Mouse (Mus musculus): ENCODE results near the gene Tiam1. TPM values are rescaled to one million over a fixed set of nuclear protein-coding genes. Genes with fewer than 3 reads are reported as not detected.

The Tiam1 gene
- total RNA-seq, 2 experiments from 2014 or later = 106 to 116 TPM

GRCm38 (mm10) chr16:89948040-89948439, 195.5 kb downstream of the Tiam1 start:
- DNase-seq = no peak

DNA sequence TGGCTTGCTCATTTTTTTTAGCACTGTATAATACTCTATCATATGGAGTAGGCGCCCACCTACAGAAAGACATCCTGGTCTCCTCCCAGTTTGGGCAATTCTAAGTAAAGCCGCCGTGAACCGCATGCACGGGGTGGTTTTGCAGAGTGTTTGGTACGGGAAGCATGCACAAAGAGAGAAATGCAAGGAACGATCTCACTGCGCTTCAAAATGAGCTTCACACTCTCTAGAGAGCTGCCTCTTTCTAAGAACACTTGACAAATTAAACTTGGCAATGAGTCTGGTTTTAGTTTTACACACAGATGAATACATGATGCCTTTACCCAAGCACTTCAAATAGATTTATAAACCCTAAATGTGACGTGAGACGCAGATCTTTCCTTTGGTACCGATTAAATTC, 196.8 kb downstream of the Tiam1 start:
- DNase-seq = no peak

GRCm38 (mm10) chr16:89944604-89945283, 198.8 kb downstream of the Tiam1 start:
- DNase-seq = no peak

DNA sequence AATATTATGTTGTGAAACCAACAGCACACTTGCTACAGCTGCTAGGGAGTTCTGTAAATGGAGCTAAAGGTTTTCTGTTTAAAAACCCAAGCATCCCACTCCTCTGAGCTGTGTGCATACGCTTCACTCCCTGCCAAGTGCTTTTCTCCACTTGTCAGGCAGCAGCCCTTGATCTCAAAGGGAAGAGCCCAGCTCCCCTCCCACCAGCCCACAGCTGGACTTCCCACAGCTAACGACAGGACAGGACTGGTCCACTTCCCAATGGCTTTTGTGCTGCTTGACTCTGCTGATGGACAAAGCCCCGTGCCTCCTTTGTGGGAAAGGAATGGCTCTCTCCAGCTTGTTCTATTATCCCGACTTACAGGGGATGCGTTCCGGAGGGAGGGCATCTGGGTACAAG, 199.5 kb downstream of the Tiam1 start:
- no peak for DNase-seq

GRCm38 (mm10) chr16:89943267-89943971, 200.2 kb downstream of the Tiam1 start:
- DNase-seq = no peak

DNA sequence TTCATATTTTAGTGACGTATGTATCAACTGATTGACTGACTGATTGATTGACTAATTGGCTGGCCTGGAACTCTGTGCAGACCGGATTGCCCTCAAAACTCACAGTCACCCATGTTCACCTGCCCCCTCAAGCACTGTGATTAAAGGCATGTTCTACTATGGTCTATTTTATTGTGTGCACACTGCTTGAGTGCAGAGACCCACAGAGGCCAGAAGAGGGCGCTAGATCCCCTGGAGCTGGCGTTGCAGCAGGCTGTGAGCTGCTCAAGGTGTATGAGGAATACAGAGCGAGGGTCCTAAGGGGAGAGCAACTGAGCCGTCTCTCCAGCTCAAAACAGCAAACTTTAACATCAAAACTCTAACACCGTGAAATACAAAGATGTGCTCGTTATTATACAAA, 202.9 kb downstream of the Tiam1 start:
- no peak for DNase-seq

DNA sequence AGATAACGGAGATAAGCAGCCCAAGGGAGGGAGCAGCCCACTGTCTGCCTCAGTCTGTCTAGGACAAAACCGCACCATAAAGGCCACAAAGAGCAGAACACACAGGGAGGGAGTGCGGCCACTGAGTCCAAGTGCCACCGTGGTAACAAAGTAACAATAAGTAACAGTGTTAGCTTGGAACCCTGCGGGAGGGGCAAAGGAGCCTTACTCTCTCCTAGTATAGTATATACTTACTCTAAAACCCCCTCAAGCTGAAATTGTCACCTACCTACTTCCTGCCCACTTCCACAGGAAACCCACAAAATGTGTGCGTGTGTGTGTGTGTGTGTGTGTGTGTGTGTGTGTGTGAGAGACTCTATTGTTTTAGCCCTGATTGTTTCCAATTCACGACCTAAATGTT, 205.3 kb downstream of the Tiam1 start:
- DNase-seq = no peak

- no peak for DNase-seq
These were observed 207.0 kb downstream of the Tiam1 start for GRCm38 (mm10) chr16:89936571-89936970.

DNA sequence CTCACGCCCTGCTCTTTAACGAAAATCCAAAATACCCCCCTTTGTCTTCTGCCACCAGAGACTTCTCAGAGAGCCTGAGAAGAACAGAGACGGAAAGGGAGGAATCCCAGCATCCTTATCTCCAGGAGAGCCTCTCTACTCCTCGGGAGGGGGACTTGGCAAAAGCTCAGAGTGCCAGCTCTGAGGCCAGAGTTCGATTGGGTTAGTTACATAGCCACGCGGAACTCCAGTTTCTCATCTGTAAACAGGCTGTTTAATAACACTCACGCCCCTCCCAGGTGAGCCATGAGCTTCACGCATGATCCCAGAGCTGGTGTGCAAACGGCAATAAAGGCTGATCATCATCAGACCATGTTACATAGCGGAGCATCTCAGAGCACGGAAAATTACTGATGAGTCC, 208.2 kb downstream of the Tiam1 start:
- no peak for DNase-seq

DNA sequence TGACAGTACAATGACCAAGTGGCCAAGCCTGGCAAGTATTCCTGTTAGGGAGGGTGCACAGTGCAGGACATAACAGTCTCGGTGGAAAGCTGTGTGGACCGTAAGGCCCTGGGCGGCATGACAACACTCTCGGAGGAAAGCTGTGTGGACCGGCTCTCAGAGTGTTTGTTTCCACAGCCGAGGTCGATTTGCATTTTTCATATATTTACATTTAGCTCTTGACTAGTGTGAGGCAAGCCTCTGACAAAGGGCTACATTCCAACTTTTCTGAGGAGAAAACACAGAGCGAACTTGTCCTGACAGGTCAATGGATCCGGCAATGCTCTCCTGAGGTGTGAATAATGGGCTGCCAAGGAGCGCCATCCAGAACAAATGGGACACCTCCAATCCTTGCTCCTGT, 209.0 kb downstream of the Tiam1 start:
- no peak for DNase-seq

GRCm38 (mm10) chr16:89933976-89934375, 209.6 kb downstream of the Tiam1 start:
- no peak for DNase-seq

GRCm38 (mm10) chr16:89928611-89929010, 215.0 kb downstream of the Tiam1 start:
- DNase-seq = no peak

GRCm38 (mm10) chr16:89924249-89924890, 219.2 kb downstream of the Tiam1 start:
- DNase-seq = no peak

DNA sequence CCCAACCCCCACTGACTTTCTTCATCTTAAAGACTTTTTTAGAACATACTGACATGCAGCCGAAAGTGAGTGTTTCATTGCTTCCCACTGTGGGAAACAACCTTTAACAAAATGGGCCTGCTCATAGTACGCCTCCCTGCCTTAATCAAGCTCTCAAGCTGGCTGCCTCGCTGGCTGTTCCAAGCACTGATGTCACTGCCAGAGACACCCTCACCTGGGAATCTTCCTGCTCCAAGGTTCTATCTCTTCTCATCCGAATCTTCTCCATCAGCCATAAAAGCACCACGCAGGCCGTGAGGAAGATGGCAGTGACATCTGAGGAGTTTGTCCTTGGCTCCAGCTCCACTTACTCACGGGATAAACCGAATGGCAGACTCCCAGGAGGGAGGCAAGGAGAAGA, 220.3 kb downstream of the Tiam1 start:
- DNase-seq = no peak

GRCm38 (mm10) chr16:89922458-89922857, 221.1 kb downstream of the Tiam1 start:
- DNase-seq = no peak

GRCm38 (mm10) chr16:89921370-89921769, 222.2 kb downstream of the Tiam1 start:
- DNase-seq = peak; percentile 72 to 84

GRCm38 (mm10) chr16:89920417-89920816, 223.2 kb downstream of the Tiam1 start:
- no peak for DNase-seq

- no peak for DNase-seq
These were observed 226.2 kb downstream of the Tiam1 start for GRCm38 (mm10) chr16:89917404-89917803.

DNA sequence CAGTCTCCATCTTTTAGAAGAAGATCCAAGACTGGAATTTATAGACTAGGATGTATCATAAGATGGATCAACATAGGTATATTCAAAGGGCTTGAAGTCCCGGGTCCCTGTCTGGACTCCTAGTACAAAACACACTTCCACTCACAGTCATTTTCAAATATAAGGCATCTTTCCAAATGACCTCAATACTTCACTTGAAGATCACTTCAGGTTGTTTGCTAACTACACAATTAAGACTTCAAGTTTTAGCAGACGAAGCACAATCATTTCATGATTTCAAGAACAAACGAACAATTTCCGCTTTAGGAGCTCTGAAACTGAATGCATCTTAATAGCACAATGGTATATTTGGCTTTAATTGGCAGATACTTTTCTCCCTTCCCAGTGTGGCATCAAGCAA, 228.6 kb downstream of the Tiam1 start:
- DNase-seq = no peak

- DNase-seq = no peak
These were observed 230.7 kb downstream of the Tiam1 start for GRCm38 (mm10) chr16:89912686-89913375.

GRCm38 (mm10) chr16:89909393-89910068, 234.0 kb downstream of the Tiam1 start:
- no peak for DNase-seq

- DNase-seq = no peak
These were observed 235.9 kb downstream of the Tiam1 start for GRCm38 (mm10) chr16:89907651-89908050.

GRCm38 (mm10) chr16:89906909-89907308, 236.7 kb downstream of the Tiam1 start:
- no peak for DNase-seq
